29 mouse cellular contexts compared by ENCODE assay signal in genomic region chr10:33870441-33870840, GRCm38 (mm10). TPM values are rescaled to one million over a fixed set of nuclear protein-coding genes. Genes with fewer than 3 reads are reported as not detected.
DNase-seq lines count a peak whose midpoint lies in the region; ATAC-seq and TF ChIP-seq lines count a peak whose summit lies in the region.
"Had no signal": no experiment of that assay in that cellular context is flagged by ENCODE, and none has a peak within 500 bp of the region (broad histone marks: within the 10 kb centered on the region; RNA-seq: fewer than 3 reads in every experiment).

No protein-coding gene starts in this region.

- in situ Hi-C loops in CH12.LX (cut with MboI; ENCODE audit: low pct_ligation_motif_present, low pct_unique_long_range_greater_than_20kb, low sequenced_read_pairs), result no loop called here

- no peak overlapping the region for H3K4me2 ChIP-seq in CH12.LX (ENCODE audit: insufficient read depth, low read depth, poor library complexity, severe bottlenecking)
- H3K4me2 ChIP-seq in intestine, embryonic 15.5 days (replicated peaks), result no peak overlapping the region
- H3K4me2 ChIP-seq in liver, embryonic 12.5 days, result no peak overlapping the region
- H3K4me2 ChIP-seq: embryonic facial prominence, embryonic 12.5 days; heart, embryonic 15.5 days; hindbrain, embryonic 13.5 days had no signal

- dilution Hi-C loops in CH12.LX (cut with MboI; ENCODE audit: extremely low pct_ligation_motif_present, extremely low pct_unique_long_range_greater_than_20kb, low sequenced_read_pairs), result no loop called here

- no peak overlapping the region for H3K27ac ChIP-seq in CH12.LX (ENCODE audit: insufficient read depth, low read depth)
- no peak overlapping the region for H3K27ac ChIP-seq in intestine, embryonic 15.5 days
- no peak overlapping the region for H3K27ac ChIP-seq in liver, embryonic 12.5 days
- H3K27ac ChIP-seq: embryonic facial prominence, embryonic 12.5 days; heart, embryonic 10.5 days; heart, embryonic 15.5 days; hindbrain, embryonic 13.5 days; hindbrain, postnatal 0 days had no signal

- TF ChIP-seq CTCF in CH12.LX (conservative IDR thresholded peaks at IDR 0.05 in 1 of 2, IDR thresholded peaks at IDR 0.05 in 1 of 2; ENCODE audit: low read depth in 2 of 2, low read length in 2 of 2), result no peak

- H3K27me3 ChIP-seq in CH12.LX (replicated peaks), result no peaks in the 10 kb centered on the region
- no peaks in the 10 kb centered on the region for H3K27me3 ChIP-seq in intestine, embryonic 15.5 days (replicated peaks)
- no peaks in the 10 kb centered on the region for H3K27me3 ChIP-seq in liver, embryonic 12.5 days (replicated peaks)
- H3K27me3 ChIP-seq: embryonic facial prominence, embryonic 12.5 days; heart, embryonic 15.5 days; hindbrain, embryonic 13.5 days had no signal

- no peak overlapping the region for H3K4me3 ChIP-seq in CH12.LX (replicated peaks in 1 of 3; ENCODE audit: low read depth in 2 of 3, low read length in 2 of 3, poor library complexity in 1 of 3)
- no peak overlapping the region for H3K4me3 ChIP-seq in intestine, embryonic 15.5 days (replicated peaks)
- H3K4me3 ChIP-seq in liver, embryonic 12.5 days, result no peak overlapping the region
- H3K4me3 ChIP-seq: embryonic facial prominence, embryonic 12.5 days; heart, embryonic 10.5 days; heart, embryonic 15.5 days; hindbrain, embryonic 13.5 days had no signal

- TF ChIP-seq POLR2A in CH12.LX (IDR thresholded peaks at IDR 0.05; ENCODE audit: low read depth, low read length), result no peak

- no peak for ATAC-seq in intestine, embryonic 15.5 days
- ATAC-seq in liver, embryonic 12.5 days, result no peak
- ATAC-seq: CD4-positive, CD25-positive, alpha-beta regulatory T cell, adult 4 months; forebrain, embryonic 16.5 days; hindbrain, postnatal 0 days; Patski had no signal

- H3K9me3 ChIP-seq in CH12.LX (replicated peaks; ENCODE audit: low read length), result peaks cover 2% of the 10 kb centered on the region
- H3K9me3 ChIP-seq in intestine, embryonic 15.5 days, result no peaks in the 10 kb centered on the region
- H3K9me3 ChIP-seq in liver, embryonic 12.5 days (replicated peaks), result no peaks in the 10 kb centered on the region
- H3K9me3 ChIP-seq: embryonic facial prominence, embryonic 12.5 days; heart, embryonic 15.5 days; hindbrain, embryonic 13.5 days had no signal

- peaks cover 0 to 8% of the 10 kb centered on the region in 2 experiments; a peak in 1 of 4 replicates for H3K4me1 ChIP-seq in CH12.LX (ENCODE audit: control insufficient read depth in 1 of 2, insufficient read depth in 2 of 2)
- no peaks in the 10 kb centered on the region for H3K4me1 ChIP-seq in intestine, embryonic 15.5 days (replicated peaks)
- H3K4me1 ChIP-seq in liver, embryonic 12.5 days, result no peaks in the 10 kb centered on the region
- H3K4me1 ChIP-seq: embryonic facial prominence, embryonic 12.5 days; heart, embryonic 10.5 days; heart, embryonic 15.5 days; hindbrain, embryonic 13.5 days had no signal

- H3K9ac ChIP-seq in CH12.LX (ENCODE audit: insufficient read depth, low read depth), result no peak overlapping the region
- no peak overlapping the region for H3K9ac ChIP-seq in intestine, embryonic 15.5 days
- H3K9ac ChIP-seq in liver, embryonic 12.5 days, result no peak overlapping the region
- H3K9ac ChIP-seq: embryonic facial prominence, embryonic 12.5 days; heart, embryonic 15.5 days; hindbrain, embryonic 13.5 days had no signal

- no peaks in the 10 kb centered on the region for H3K36me3 ChIP-seq in CH12.LX (replicated peaks in 1 of 2; ENCODE audit: control insufficient read depth in 1 of 2, insufficient read depth in 1 of 2, low read length in 1 of 2)
- H3K36me3 ChIP-seq in intestine, embryonic 15.5 days, result no peaks in the 10 kb centered on the region
- H3K36me3 ChIP-seq in liver, embryonic 12.5 days, result no peaks in the 10 kb centered on the region
- H3K36me3 ChIP-seq: embryonic facial prominence, embryonic 12.5 days; heart, embryonic 10.5 days; heart, embryonic 15.5 days; hindbrain, embryonic 13.5 days had no signal

- H3K79me2 ChIP-seq in CH12.LX (replicated peaks; ENCODE audit: control insufficient read depth, extremely low read depth, insufficient read depth, poor library complexity, severe bottlenecking), result no peaks in the 10 kb centered on the region

- no peak for TF ChIP-seq EP300 in CH12.LX (IDR thresholded peaks at IDR 0.05; ENCODE audit: low read length)

- 24% methylated on average over 1 of the region's 1 CpGs for WGBS in intestine, embryonic 15.5 days
- WGBS in liver, embryonic 12.5 days (ENCODE audit: insufficient replicate concordance), result 14% methylated on average over 1 of the region's 1 CpGs

- DNase-seq in kidney, adult 8-10 months, result peak; percentile 14
- no peak for DNase-seq in kidney, postnatal 4 days
- peak; percentile 6 for DNase-seq in CH12.LX (ENCODE audit: extremely low read depth)
- DNase-seq in R1 (ENCODE audit: low read depth, low spot score), result peak; percentile 21
- peak; percentile 16 to 31 for DNase-seq in kidney, postnatal 36 days
- DNase-seq: adrenal gland, adult 8-10 months; adrenal gland, postnatal 36 days; B cell, adult 2 months; cerebellum, adult 11 months; cerebellum, adult 8-10 months; cerebellum, postnatal 14 days; heart, postnatal 14 days had no signal

- TF ChIP-seq RAD21 in CH12.LX (IDR thresholded peaks at IDR 0.05; ENCODE audit: low read depth, low read length), result no peak

TF ChIP-seq in CH12.LX, 34 proteins besides CTCF, POLR2A, EP300 and RAD21:
- TF ChIP-seq ELF1 (IDR thresholded peaks at IDR 0.05; ENCODE audit: low read depth, low read length) (no peak), HCFC1 (IDR thresholded peaks at IDR 0.05; ENCODE audit: low read depth, low read length) (no peak), MAFK (IDR thresholded peaks at IDR 0.05; ENCODE audit: insufficient replicate concordance, low read length) (no peak), BHLHE40 (IDR thresholded peaks at IDR 0.05; ENCODE audit: low read depth, low read length) (no peak), ZNF384 (IDR thresholded peaks at IDR 0.05; ENCODE audit: low read depth, low read length) (no peak), KAT2A (IDR thresholded peaks at IDR 0.05; ENCODE audit: insufficient replicate concordance, low read length) (no peak), ZKSCAN1 (IDR thresholded peaks at IDR 0.05; ENCODE audit: borderline replicate concordance, low read depth, low read length) (no peak), MAX (IDR thresholded peaks at IDR 0.05; ENCODE audit: low read length) (no peak), UBTF (IDR thresholded peaks at IDR 0.05; ENCODE audit: low read depth, low read length) (no peak)

RNA-seq across cellular contexts. Expression of gene Sult3a1, which starts 12.9 kb away (rescaled TPM):
- total RNA-seq in CH12.LX (2012; rRNA removed) (not detected in 2 replicates), CH12.LX (2014; rRNA removed) (not detected in 2 replicates)
- polyA plus RNA-seq in CH12.LX (2012; ENCODE audit: insufficient read length, low read depth), result not detected in 2 replicates
- not detected in 2 replicates for polyA plus RNA-seq in intestine, embryonic 15.5 days (2015; fragmentation: Nextera tagmentation; extraction: Ambion mirVana)
- not detected in 2 replicates for polyA plus RNA-seq in liver, embryonic 12.5 days (2016; fragmentation: Nextera tagmentation; extraction: Ambion mirVana)
- total RNA-seq: adrenal gland, postnatal 36 days; gastrocnemius, postnatal 25 days; granulocyte monocyte progenitor cell, adult 5-6 weeks; heart, postnatal 14 days; hematopoietic stem cell, adult 5-6 weeks; hindbrain, postnatal 0 days had no signal
- polyA plus RNA-seq: CD4-positive, CD25-positive, alpha-beta regulatory T cell, adult 4 months; embryonic facial prominence, embryonic 12.5 days; forebrain, embryonic 11.5 days; forebrain, embryonic 16.5 days; frontal cortex, adult 2 months; heart, embryonic 10.5 days; heart, embryonic 15.5 days; hindbrain, embryonic 13.5 days; intestine, embryonic 14.5 days; Patski had no signal

RNA-seq across cellular contexts. Expression of gene Rsph4a, which starts 34.5 kb away (rescaled TPM):
- total RNA-seq in CH12.LX (2012; rRNA removed) (not detected in 2 replicates), CH12.LX (2014; rRNA removed) (not detected in 2 replicates)
- not detected in 2 replicates for polyA plus RNA-seq in CH12.LX (2012; ENCODE audit: insufficient read length, low read depth)
- 0.13 TPM in 1 of 2 replicates, not detected in the other for polyA plus RNA-seq in intestine, embryonic 15.5 days (2015; fragmentation: Nextera tagmentation; extraction: Ambion mirVana)
- not detected in 2 replicates for polyA plus RNA-seq in liver, embryonic 12.5 days (2016; fragmentation: Nextera tagmentation; extraction: Ambion mirVana)
- total RNA-seq: gastrocnemius, adult 18-20 months; gastrocnemius, postnatal 25 days; granulocyte monocyte progenitor cell, adult 5-6 weeks; hematopoietic stem cell, adult 5-6 weeks had no signal
- polyA plus RNA-seq: embryonic facial prominence, embryonic 12.5 days; heart, embryonic 10.5 days; intestine, embryonic 14.5 days had no signal

Comparison
In these comparisons a context has a peak if more than half of its experiments do, and no peak if none do; other contexts are left out.
1. DNase-seq: peak in kidney, adult 8-10 months (2 of 2), CH12.LX (single experiment), R1 (single experiment) and kidney, postnatal 36 days (2 of 2); none in kidney, postnatal 4 days (0 of 2).